Mouse (Mus musculus) kidney, postnatal 10 days (tissue): ENCODE data around the gene Ptger2.

Experiments used
- DNase-seq: peaks from one replicate; pipeline ENCODE4 v3.0.0; 2021; ENCODE audit warnings: mixed read lengths

Ptger2 gene

DNA sequence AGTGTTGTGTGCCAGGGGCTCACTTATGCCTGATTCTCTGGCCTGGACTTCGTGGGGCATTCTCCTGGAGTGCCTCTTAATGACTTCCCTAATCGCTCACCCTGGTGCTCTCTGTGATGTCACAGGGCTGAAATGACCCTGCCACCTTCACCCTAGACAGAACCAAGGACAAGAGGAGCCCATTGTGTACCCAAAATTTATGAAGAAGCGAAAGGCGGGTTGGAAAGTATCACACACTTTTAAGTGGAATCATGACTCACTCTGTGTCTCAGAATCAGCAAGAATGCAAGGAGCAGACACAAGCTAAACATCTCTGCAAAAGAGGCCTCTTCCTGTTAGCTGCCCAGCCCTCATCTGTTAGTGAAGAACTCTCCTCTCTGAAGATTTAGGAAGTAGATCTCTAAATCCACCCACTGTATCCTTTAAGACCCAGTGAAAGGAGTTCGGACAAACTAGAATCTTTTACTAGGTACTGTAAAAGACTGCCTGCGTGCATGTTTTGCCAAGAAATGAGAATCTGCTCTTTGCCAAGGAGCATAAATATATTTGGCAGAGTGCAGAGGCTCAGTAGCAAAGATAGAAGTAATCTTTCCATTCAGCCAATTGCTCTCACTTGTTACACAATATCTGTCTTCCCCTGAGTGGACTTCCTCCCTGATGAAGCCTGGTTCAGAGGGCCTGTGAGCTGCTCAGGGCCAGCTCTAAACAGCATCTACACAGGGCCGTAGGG lies 61.9 kb downstream of the Ptger2 start:
- DNase-seq = no peak

- no peak for DNase-seq
Observed at GRCm38 (mm10) chr14:45050419-45050776, 62.4 kb downstream of the Ptger2 start.

GRCm38 (mm10) chr14:45051116-45051515 lies 63.1 kb downstream of the Ptger2 start:
- DNase-seq = no peak
